Mouse (Mus musculus): ENCODE measurements around the gene Entpd1. TPM values are rescaled to one million over a fixed set of nuclear protein-coding genes. Genes with fewer than 3 reads are reported as not detected.
A peak's percentile ranks its signal among the peaks of the same experiment; 100 is the strongest.

The Entpd1 gene
- polyA plus RNA-seq, 1 experiment, result 41.2 TPM

DNA sequence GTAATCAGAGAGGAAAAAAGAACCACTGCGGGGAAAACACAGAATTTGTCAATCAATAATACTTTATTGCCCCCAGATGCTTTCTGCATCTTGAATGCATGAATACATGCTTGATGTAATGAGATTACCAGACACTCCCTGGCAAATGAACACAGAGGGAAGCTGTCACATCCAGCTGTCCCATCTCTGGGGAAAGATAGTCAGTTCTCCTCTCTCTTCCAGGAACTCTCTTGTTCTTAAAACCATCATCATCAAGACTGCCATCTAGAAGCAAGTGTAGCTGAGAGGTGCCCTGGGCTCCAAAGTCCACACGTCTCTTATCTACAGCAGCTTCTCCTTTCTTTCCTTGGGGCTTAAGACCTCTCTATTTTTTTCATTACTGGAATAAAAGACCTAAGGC, 114.4 kb downstream of the Entpd1 start:
- Histone ChIP-seq H3K4me3 (replicated peaks; ENCODE audit: extremely low read depth, low read depth, low read length) (no peak overlapping the region), H3K4me1 (ENCODE audit: control insufficient read depth, insufficient read depth, low read length) (no peaks in the 10 kb centered on the region; the same call in 1 of the 2 replicates)
- no peak for DNase-seq
- 70% methylated on average over 2 of the region's 2 CpGs for WGBS
- TF ChIP-seq CTCF (IDR thresholded peaks at IDR 0.05; ENCODE audit: insufficient read depth, low read length) (no peak), POLR2A (IDR thresholded peaks at IDR 0.05; ENCODE audit: borderline replicate concordance, extremely low read depth, low read depth, low read length) (no peak)

DNA sequence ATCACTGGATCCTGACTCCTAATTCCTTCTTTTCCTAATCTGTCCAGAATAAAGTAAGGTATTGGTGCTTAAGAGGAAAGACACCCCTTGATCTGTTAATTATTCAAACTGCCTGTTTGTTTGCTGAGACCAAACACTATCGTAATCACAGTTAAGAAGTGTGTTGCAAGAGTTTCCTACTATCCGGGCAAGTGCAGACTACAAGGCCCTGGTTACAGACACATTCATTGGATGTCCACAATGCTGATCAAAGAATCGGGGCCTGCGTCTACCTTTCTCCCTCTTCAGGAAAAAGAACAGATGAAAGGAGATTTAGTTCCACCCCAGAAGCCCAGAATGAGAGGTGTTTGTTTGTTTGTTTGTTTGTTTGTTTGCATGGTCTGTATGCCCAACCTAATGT, 116.0 kb downstream of the Entpd1 start:
- Histone ChIP-seq H3K4me1 (ENCODE audit: control insufficient read depth, insufficient read depth, low read length) (no peaks in the 10 kb centered on the region; the same call in 1 of the 2 replicates), H3K4me3 (replicated peaks; ENCODE audit: extremely low read depth, low read depth, low read length) (no peak overlapping the region)
- no peak for DNase-seq
- no peak for TF ChIP-seq CTCF (IDR thresholded peaks at IDR 0.05; ENCODE audit: insufficient read depth, low read length)
- no peak for TF ChIP-seq POLR2A (IDR thresholded peaks at IDR 0.05; ENCODE audit: borderline replicate concordance, extremely low read depth, low read depth, low read length)
- 63% methylated on average over 4 of the region's 4 CpGs for WGBS

DNA sequence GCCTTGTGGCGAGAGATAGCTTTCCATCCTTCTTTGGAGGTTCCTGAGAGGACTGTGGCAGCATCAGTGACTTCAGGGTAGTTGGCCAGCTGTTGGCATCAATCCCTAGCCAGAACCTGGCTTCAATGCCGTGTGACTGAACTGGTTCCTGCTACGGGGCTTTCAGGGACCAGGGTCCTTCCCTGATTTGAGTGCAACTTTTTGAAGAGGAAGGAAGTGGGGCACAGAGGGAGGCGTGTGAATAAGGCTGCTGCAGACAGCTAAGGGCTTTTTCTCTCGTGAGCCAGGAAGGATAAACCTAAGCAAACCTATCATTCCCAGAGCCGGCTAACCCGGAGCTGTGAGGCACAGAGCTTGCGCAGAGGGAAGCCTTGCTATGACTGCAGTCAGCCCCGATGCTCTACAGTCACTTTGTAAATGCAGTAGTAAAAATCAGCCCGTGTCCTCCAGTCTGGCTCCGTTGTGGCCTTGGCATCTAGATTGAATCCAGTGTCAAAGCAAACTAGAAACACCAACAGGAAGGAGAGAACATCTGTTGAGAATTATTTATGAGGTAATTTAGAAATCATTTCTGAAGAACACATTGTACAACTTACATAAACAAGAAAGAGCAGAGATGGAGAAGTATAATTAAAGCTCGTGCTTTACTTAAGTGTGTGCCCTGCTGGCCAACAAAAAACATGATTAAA, 116.7 kb downstream of the Entpd1 start:
- 25% methylated on average over 12 of the region's 12 CpGs for WGBS
- no peak overlapping the region for H3K4me3 ChIP-seq (replicated peaks; ENCODE audit: extremely low read depth, low read depth, low read length)
- no peak for DNase-seq
- no peaks in the 10 kb centered on the region; the same call in 1 of the 2 replicates for H3K4me1 ChIP-seq (ENCODE audit: control insufficient read depth, insufficient read depth, low read length)
- TF ChIP-seq CTCF (IDR thresholded peaks at IDR 0.05; ENCODE audit: insufficient read depth, low read length), result no peak
- TF ChIP-seq POLR2A (IDR thresholded peaks at IDR 0.05; ENCODE audit: borderline replicate concordance, extremely low read depth, low read depth, low read length), result no peak

DNA sequence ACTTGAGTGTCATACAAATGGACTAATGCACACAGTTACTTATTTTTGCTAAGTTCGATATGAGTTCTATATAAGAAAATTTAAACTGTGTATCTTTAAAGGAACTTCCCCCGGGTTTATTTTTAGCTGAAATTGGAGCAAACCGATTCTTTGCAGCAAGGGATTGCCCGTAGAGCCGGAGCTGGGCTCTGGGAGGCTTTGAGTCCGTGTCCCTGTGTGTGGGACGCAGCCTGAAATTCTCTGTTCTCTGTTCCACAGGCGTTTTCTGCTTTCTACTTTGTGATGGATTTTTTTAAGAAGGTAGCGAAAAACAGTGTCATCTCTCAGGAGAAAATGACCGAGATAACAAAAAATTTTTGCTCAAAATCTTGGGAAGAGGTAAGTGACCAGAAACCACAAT, 121.2 kb downstream of the Entpd1 start:
- TF ChIP-seq POLR2A (IDR thresholded peaks at IDR 0.05; ENCODE audit: borderline replicate concordance, extremely low read depth, low read depth, low read length), result no peak
- TF ChIP-seq CTCF (IDR thresholded peaks at IDR 0.05; ENCODE audit: insufficient read depth, low read length), result no peak
- 68% methylated on average over 10 of the region's 10 CpGs for WGBS
- H3K4me3 ChIP-seq (replicated peaks; ENCODE audit: extremely low read depth, low read depth, low read length), result no peak overlapping the region
- H3K4me1 ChIP-seq (ENCODE audit: control insufficient read depth, insufficient read depth, low read length), result peaks cover 2% of the 10 kb centered on the region
- DNase-seq, result no peak

DNA sequence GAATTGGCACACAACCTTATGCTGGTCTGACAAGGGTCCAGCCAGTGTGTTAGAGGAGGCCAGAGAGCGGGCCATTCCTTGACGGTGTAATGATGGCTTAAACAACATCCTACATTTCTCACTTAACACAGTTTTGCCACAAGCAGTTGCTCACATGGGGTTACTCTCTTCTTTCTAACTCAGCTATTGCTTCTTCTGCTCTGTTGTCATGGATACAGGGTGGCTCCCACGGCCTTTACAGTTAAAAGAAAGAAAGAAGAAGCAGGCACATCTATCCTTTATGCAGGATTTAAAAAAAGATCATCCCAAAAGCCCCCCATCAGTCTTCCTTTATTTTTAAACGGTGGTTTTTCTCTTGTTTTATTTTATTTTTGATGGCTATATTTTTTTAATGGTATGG, 121.7 kb downstream of the Entpd1 start:
- DNase-seq, result no peak
- Histone ChIP-seq H3K4me1 (ENCODE audit: control insufficient read depth, insufficient read depth, low read length) (peaks cover 5% of the 10 kb centered on the region), H3K4me3 (replicated peaks; ENCODE audit: extremely low read depth, low read depth, low read length) (no peak overlapping the region)
- TF ChIP-seq POLR2A (IDR thresholded peaks at IDR 0.05; ENCODE audit: borderline replicate concordance, extremely low read depth, low read depth, low read length), result no peak
- WGBS, result 67% methylated on average over 4 of the region's 4 CpGs

DNA sequence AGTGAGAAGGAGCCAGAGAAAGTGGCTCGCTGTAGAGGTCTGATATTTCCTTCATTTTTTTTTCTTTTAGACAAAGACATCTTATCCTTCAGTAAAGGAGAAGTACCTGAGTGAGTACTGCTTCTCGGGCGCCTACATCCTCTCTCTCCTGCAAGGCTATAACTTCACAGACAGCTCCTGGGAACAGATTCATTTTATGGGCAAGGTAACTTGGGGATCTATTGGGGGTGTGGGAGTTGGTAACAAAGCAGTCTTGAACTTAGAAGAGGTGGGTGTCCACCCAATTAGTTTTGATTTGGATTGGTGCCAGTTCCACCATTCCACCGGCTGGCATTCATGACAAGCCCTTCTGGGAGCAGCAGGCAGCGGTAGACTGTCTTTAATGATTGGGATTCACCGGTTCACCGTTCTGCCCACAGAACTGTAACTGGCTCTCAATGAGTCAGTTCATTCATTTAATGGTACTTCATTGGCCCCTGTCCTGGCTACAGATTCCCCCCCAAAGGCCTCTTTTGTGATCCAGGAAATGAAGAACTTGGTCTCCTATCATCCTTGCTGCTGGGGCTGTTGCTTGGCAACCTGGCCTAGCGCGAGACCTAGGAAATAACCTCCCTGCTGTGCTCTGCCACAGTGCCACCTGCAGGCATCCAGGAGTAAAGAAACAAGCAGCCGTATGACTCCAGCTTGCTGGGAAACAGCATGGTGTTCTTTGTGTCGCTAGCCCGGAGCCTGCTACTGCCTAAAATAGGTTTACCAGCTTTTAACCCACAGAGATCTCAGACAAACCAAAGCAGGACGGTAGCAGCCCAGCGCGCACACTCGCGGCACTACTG, 124.7 kb downstream of the Entpd1 start:
- no peak for TF ChIP-seq POLR2A (IDR thresholded peaks at IDR 0.05; ENCODE audit: borderline replicate concordance, extremely low read depth, low read depth, low read length)
- TF ChIP-seq CTCF (IDR thresholded peaks at IDR 0.05; ENCODE audit: insufficient read depth, low read length), result peak; percentile 84
- peak; percentile 47 for DNase-seq
- Histone ChIP-seq H3K4me1 (ENCODE audit: control insufficient read depth, insufficient read depth, low read length) (peaks cover 6% of the 10 kb centered on the region), H3K4me3 (replicated peaks; ENCODE audit: extremely low read depth, low read depth, low read length) (no peak overlapping the region)
- WGBS, result 33% methylated on average over 17 of the region's 17 CpGs

DNA sequence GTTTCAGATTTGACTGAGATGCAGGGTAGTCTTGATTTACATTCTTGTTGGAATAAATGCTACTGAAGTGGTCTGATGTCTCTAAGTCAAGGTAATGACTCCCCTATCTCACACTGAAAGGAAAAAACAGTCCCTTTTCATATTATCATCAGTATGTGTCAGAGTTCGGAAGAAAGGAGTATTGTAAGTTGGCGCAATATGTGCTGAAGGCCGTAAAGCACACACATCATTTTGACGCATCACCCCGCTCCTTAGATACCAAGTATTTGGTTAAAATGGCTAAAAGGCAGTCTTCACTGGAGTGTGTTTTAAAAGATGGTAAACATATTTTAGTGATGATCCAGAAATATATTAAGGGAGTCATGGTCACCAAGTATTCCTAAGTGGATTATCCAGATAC, 125.4 kb downstream of the Entpd1 start:
- Histone ChIP-seq H3K4me1 (ENCODE audit: control insufficient read depth, insufficient read depth, low read length) (peaks cover 6% of the 10 kb centered on the region), H3K4me3 (replicated peaks; ENCODE audit: extremely low read depth, low read depth, low read length) (no peak overlapping the region)
- TF ChIP-seq CTCF (IDR thresholded peaks at IDR 0.05; ENCODE audit: insufficient read depth, low read length) (no peak), POLR2A (IDR thresholded peaks at IDR 0.05; ENCODE audit: borderline replicate concordance, extremely low read depth, low read depth, low read length) (no peak)
- DNase-seq, result no peak
- 77% methylated on average over 5 of the region's 5 CpGs for WGBS

DNA sequence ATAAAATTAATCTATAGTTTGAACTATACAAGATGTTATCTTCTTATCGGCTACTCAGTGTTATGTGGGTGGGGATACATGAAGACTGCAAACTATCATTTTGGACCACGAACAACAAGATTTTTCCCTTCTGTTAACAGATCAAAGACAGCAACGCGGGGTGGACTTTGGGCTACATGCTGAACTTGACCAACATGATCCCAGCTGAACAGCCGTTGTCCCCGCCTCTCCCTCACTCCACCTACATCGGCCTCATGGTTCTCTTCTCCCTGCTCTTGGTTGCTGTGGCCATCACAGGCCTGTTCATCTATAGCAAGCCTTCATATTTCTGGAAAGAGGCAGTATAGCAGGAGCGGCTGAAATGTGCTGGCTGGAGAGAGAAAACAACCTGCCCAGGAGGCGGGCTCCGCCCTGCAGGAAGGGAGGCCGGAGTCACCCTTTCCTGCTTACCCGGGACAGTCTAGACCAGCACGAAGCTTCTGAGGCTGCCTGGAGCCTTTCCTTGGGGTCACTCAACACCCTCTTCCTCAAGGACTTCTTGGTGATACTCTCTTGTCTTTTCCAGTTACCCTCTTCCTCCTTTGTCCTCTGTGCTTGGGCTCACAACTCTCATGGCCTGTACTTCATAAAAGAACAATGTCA, 126.6 kb downstream of the Entpd1 start:
- no peak for DNase-seq
- 63% methylated on average over 13 of the region's 13 CpGs for WGBS
- Histone ChIP-seq H3K4me3 (replicated peaks; ENCODE audit: extremely low read depth, low read depth, low read length) (no peak overlapping the region), H3K4me1 (ENCODE audit: control insufficient read depth, insufficient read depth, low read length) (peaks cover 6% of the 10 kb centered on the region)
- no peak for TF ChIP-seq CTCF (IDR thresholded peaks at IDR 0.05; ENCODE audit: insufficient read depth, low read length)
- TF ChIP-seq POLR2A (IDR thresholded peaks at IDR 0.05; ENCODE audit: borderline replicate concordance, extremely low read depth, low read depth, low read length), result no peak

DNA sequence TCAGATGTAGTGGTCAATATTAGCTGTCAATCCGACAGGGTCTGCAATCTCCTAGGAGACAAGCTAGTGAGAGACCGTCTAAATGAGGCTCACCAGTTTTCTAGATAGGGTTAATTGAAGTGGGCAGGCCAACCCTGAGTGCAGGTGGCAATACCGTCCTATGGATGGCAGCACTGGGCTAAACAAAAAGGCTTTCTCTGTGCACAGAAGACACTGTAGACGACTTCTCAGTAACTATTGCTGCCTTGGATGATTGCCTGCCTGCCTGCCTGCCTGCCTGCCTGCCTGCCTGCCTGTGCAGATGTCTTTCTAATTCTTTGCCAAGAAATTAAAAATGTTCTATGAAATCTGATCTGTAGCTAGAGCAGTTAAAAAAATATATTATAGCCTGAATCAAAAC, 134.4 kb downstream of the Entpd1 start:
- no peak for DNase-seq
- H3K4me3 ChIP-seq (replicated peaks; ENCODE audit: extremely low read depth, low read depth, low read length), result no peak overlapping the region
- no peak; the same call in 1 of the 2 replicates for TF ChIP-seq CTCF (IDR thresholded peaks at IDR 0.05; ENCODE audit: insufficient read depth, low read length)
- no peak for TF ChIP-seq POLR2A (IDR thresholded peaks at IDR 0.05; ENCODE audit: borderline replicate concordance, extremely low read depth, low read depth, low read length)
- no peaks in the 10 kb centered on the region for H3K4me1 ChIP-seq (ENCODE audit: control insufficient read depth, insufficient read depth, low read length)
- 52% methylated on average over 4 of the region's 4 CpGs for WGBS
